Mouse (Mus musculus) kidney, postnatal 14 days (tissue): ENCODE measurements around the gene Atp6v0d1.

Source experiments
- DNase-seq: peaks from one replicate; pipeline ENCODE4 v3.0.0; 2022; ENCODE audit warnings: mixed read lengths

Gene Atp6v0d1

DNA sequence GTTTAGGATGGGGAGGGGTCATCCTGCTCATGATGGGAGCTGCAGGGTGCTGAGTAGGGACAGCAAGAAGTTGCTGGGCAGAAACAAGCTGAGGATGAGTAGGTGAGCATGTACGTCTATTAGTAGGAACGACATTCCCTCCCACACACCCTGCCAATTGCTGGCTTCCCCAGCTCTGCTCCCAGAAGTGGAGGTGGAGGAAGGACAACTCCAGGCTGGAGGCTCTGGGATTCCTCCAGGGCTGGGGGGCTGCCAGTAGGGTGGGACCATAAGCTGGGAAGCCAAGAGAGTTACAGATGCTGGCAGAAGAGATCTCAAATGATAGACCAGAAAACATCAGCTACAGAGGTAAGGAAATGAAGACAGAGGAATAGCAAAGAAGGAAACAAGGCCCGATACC is 29.3 kb downstream of the Atp6v0d1 start:
- no peak for DNase-seq

DNA sequence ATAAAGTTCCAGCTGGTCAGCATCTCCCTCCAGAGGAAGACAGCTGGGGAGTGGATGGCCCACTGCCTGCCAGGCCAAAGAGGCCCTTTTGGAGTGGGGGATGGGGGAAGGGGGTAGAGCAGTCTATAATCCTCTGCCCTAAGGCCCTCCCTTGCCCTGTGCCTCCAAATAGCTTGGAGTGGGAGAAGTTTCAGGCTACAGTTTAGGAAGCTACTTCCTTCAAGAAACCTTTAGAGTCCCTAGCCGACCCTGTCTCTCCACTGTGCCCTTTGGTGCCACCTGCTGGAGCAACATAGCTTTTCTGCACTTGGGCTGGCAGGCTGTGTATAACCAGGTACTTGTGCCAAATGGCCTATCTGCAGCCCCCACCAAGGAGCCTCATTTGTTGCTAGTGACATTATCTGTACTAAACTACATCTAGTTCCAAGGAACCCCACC is 31.9 kb downstream of the Atp6v0d1 start:
- peak; percentile 81 for DNase-seq

DNA sequence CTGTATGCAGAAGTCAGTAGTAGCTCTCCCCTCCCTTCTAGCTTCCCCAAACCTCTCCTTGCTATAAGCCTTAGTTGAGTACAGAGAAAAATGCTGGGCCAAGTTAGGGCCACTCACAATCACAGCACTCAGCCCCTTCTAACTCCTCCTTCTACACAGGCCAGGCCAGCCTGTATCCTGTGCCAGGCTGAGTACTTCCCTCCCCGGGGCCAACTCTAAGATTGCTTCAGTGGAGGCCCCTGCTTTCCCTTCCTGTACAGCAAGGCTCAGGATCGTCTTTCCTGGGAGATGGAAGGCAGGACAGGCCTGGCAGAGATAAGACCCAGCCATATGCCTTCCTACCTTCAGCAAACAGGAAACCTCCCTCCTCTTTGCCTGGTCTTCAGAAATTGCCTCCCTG is 32.4 kb downstream of the Atp6v0d1 start:
- no peak for DNase-seq

DNA sequence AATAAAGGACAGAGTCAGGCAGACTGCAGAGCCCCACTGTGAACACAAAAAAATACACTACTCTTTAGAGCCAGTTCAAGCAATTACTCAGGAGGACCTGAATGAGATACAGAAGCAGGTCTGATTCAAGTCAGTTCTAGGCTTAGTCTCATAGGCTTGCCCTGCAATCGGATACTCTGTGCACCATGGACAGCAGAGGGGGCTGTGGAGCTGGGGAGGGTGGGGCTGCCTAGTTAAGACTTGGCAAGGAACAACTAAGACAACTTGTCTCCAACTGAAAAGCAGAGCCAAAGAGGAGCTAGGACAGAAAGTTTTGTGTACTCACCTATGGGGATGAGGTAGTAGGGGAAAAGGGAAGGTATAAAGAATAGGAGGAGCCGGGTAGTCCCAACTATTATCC is 34.1 kb downstream of the Atp6v0d1 start:
- peak; percentile 56 for DNase-seq

DNA sequence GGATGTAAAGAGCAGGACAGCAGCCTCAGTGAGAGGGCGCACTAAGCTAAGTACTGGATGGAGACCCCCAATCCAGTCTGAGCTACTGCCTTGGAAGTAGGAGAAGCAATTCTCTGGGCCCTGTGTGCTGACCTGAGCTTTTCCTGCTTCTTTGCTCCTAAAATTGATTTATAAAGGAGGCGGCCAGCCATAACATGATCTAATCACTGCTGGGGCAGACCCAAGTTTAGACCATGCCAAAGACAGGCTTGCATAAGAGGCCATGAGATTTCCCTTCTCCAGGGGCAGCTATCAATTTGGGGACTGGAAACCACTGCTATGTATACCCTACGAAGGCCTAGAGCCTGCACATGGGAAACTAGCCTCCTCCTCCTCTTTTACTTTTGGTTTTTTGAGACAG is 36.6 kb downstream of the Atp6v0d1 start:
- peak; percentile 63 for DNase-seq

DNA sequence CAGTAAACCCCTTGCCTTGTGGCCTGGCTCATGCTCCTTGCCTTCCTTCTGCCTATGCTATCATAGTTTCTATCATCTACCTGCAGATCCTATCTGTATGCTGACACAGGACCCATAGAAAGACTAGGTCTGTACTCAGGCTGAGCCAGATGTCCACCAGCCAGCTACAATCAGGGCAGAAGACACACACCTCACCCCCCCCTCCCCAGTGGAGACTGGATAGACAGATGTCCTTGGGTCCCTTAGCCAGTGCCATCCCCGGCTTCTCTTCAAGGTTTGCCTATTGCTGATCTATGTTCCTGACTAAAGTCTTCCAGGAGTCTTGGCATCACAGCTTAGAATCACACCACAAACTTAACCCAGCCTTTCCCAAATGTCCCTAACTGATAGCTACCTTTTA is 37.6 kb downstream of the Atp6v0d1 start:
- DNase-seq: no peak

DNA sequence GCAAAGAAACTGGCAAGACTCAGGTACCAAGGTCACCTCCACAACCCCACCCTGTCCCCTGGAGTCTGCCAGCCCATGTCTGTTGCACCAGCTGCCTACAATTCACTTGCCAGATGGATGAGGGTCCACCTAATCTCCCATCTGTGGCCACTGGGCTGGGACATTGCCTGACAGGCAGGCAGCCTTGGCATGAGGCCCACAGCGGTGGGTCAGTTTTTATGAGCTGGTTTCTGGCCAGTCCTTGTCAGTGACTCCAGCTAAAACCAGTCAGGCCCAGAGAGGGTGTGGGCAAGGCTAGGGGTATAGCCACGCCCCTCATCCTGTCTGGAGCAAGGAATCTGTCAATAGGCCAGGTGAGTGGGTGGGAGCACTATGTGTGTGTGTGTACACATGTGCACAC is 38.7 kb downstream of the Atp6v0d1 start:
- peak; percentile 82 for DNase-seq

DNA sequence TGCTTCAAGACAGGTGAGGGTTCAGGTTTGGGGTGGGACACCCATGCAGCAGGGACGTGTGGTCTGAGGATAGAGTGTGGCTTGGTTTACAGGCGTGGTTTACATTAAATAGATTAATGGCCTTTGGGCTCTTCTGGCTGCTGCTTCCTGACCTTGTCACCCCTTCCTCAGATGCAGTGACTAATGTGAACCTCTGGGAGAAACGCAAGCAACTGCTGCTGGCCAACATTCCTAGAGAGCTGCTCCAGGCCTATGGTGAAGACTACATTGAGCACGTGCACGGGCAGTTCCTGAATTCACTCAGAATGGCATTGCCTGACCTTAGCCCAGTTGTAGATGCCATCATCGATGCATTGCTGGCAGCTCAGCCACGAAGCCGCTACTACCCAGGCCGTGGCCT is 43.0 kb downstream of the Atp6v0d1 start:
- no peak for DNase-seq

DNA sequence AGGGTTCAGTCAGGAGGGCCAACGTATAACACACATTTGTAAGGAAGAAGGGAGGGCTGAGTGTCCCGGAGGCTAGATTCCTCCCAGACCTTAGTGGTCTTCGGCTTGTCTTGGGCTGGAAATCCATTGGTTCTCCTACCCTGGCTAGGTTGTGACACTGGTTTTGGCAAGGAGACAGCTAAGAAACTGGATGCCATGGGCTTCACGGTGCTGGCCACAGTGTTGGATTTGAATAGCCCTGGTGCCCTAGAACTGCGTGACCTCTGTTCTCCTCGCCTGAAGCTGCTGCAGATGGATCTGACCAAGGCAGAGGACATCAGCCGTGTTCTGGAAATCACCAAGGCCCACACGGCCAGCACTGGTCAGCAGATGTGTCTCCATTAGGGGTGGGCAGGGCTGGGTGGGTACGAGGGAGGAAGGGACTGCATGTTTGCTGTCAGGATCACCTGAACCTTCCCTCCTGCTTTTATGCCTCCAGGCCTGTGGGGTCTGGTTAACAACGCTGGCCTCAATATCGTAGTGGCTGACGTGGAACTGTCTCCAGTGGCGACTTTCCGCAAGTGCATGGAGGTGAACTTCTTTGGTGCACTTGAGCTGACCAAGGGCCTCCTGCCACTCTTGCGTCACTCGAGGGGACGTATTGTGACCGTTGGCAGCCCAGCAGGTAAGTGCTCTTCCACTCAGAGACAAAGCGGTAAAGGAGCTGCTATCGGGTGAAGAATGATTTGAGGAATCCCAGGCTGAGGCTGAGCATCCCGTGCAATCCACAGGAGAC is 43.7 kb downstream of the Atp6v0d1 start:
- DNase-seq: no peak

DNA sequence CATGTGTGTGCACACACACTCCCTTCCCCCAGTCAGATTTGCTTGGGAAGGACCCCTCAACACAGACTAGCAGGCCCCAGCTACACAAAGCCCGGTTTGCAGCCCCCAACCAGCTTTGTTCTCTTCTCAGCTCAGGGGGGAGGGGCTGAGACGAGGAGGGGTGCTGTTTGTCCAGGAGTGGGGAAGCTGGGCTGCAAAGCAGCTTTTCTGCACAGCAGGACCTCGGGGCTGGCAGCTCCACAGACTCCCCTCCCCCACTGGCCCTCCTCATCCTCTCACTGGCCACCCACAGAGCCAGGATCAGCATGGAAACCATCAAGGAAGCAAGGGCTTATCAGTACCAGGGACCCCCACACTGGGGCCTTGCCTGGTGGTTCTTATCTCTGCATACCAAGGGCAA is 44.8 kb downstream of the Atp6v0d1 start:
- no peak for DNase-seq

DNA sequence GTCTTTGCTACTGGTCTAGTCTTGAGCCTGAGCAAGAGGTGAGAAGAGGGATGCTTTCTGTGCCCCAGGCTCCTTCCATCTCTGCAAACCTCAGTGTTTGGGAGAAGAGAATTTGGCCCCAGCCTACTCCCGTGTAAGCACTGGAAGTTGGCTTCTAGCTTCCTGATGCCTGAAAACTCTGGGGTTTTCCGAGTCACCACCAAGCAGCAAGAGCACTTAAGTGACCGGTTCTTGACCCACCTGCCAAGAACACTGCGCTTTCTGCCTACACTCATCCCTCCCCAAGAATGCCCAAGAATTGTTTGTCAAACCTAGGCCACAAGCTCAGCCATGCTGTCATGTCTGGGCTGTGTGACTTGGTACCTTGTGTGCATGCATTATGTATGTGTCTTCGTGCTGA is 45.3 kb downstream of the Atp6v0d1 start:
- DNase-seq: no peak

DNA sequence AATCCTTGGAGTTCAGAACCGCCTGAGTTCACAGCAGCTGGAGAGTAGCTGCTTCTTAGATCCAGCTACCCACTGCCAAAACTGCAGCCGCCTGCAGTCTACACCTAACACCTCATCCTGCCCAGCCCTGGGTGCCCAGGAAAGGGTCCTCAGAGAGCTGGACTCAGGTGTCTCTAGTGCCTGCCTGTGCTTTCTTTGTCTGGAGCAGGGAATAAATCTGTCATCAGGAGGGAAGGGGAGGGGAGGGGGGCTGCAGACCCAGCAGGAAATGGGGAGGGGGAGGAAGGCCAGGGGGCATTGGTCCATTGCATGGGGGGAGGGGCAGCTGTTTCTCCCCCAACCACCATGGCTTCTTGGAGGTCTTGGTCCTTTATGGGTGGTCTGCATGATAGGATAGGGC is 46.3 kb downstream of the Atp6v0d1 start:
- no peak for DNase-seq

DNA sequence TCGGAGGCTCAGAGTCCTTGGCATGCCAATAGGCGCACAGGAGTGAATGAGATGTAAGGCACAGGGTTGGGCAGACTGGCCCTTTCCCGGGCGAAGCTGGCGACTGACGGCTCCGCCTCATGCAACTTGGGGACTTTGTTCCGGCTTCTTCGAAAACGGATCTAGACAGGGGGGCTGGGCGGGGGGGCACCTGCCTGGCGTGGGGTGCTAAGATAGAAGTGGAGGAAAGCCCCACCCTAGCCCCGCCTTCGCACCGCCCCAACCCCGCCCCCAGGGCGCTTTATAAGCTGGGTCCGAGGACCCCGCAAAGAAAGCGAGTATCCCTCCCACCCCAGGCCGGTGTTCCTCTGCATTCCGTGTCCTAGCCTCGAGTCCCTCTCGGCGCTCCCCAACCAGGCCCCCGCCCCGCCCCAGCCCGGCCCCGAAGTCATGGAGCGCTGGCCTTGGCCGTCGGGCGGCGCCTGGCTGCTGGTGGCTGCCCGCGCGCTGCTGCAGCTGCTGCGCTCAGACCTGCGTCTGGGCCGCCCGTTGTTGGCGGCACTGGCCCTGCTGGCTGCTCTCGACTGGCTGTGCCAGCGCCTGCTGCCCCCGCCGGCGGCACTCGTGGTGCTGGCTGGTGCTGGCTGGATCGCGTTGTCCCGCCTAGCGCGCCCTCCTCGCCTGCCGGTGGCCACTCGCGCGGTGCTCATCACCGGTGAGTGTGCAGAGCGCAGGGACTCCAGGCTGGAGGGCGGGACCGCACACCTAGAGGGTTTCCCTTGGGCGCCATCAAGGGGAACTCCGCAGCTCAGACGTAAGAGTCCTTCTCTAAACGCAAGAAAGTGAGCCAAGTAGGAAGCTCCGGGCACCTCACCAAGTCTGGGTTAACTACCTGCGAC is 47.2 kb downstream of the Atp6v0d1 start, which contains the start of gene Hsd11b2:
Gene Hsd11b2 (plus strand): TSS at position 320 of the 878 bp plus-strand sequence.
- peak; percentile 72 for DNase-seq

DNA sequence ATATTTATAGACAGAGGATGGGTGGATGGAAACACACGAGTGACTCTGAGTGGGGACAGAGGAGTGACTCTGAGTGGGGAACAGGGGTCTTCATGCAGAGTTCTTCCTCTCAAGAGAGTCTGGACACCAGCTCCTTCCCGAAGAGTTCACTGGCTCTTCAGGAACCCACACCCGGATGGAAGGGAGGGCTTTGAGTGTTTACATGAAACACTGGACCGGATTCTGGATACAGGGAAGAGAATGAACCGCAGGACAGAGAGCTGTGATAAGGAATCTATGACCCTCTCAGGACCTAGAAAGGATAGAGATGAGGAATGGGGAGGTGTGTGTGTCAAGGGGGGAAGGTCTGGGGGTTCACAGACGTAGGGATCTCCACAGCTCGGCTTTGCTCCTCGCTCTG is 48.5 kb downstream of the Atp6v0d1 start:
- no peak for DNase-seq

DNA sequence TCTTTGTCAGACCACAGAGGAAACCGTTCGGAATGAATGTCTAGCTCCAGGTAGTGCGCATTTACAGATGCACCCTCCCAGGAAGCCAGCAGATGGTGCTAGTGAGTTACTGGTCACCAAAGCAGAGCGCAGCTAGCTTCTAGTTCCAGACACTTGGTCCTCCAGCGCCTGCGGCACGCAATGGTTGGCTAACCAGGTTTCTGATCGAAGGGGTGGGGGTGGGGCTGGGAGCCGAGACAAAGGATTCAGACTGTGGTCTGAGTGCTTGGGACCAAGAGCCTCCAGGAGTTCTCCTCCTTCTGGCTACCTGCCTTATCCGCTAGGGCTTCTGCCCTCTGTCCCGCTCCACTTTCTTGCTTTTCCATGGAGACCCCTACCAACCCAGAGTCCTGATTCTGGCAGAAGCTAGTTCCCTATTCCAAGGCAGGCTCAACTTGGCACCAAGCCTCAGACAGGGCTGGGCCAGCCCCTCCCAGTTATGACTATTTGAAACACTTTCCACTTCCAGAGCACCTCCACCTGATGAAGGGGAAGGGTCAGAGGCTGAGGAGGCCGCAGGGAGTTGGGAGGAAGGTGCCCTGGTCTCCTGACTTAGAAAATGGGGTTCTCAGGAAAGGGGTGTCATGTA is 49.7 kb downstream of the Atp6v0d1 start:
- peak; percentile 86 for DNase-seq

DNA sequence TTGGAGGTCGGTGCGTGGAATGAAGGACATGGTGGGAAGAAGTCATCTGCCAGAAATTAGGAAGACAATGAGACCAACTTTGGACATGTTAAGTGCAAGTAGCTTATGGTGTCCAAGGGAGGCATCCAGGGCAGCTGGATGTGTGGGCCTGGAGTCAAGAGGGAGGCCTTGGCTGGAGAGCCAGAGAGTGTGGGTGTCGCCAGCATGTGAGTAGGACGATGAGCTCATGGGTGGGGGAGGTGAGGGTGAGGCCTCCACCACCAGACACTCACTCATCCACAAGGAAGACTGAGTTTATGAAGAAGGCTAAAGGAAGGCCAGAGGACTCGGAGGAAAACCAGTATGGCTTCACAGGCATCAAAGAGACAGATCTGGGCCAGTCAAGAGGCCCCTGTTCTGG is 51.2 kb downstream of the Atp6v0d1 start:
- no peak for DNase-seq

DNA sequence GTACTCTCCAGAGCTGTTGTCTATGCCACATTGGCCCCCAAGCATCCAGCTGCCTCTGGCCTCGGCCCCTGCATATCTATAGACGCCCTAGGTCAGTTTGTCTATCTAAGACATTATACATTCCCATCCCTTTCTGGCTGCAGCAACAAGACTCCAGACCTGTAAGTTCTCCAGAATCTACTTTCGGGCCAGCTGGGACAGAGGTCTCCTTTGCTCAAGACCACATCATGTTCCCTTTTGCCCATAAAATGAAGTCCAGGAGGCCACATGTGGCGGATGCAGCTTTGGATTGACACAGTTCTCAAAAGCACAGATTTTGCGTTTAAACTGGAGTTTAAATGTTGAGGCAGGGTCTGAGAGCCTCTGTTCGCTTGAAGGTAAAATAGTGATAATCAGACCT is 51.7 kb downstream of the Atp6v0d1 start:
- DNase-seq: no peak

DNA sequence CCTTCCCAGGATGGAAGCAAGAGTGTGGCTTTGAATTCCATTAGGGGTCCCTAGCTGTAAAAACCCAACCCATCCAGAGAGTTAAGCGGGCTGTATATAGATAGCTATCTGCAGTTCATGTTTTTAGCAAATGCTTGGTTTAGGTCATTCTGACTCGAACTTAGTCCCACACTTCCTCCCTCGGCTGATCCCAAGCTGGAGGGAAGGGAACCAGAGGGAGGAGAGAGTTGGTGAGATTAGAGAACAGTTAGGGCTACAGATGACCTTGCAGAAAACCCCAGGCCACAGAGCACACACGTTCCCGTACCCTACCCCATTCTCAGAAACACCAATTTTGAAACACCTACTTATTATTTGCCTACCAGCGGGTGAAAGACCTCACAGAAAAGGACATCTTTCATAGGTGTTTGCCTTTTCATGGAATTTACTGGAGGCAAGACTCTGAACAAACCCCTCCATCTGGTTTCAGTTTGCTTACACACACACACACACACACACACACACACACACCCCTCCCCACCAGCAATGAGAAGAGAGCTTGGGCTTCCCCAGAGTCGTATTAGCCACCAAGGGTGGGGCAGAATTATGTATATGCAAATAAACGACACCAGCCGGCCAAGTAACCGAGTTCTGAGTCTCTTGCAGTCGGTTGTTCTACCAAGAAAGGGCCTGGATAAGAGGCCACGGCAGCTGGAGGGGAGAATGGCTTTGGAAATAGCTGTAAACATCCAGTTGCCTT is 55.7 kb downstream of the Atp6v0d1 start:
- DNase-seq: no peak

DNA sequence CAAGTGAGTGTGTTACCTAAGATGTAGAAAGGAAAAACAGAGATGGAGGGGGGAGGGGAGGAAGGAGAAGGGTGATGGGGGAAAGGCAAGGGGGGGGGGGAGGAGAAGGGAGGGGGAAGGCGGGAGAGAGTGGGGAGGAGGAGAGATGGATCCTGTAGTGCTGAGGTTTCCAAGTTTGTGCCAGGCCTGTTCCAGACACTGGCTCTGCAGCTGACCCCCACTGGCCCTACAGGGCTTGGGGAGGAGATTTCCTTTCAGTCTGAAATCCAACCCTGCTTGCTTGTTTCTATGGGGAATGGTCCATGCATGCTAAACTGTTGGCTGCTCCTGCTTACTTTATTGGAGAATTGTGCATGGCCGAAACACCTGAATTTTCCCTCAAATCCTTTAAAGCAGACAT is 57.1 kb downstream of the Atp6v0d1 start:
- DNase-seq: no peak

DNA sequence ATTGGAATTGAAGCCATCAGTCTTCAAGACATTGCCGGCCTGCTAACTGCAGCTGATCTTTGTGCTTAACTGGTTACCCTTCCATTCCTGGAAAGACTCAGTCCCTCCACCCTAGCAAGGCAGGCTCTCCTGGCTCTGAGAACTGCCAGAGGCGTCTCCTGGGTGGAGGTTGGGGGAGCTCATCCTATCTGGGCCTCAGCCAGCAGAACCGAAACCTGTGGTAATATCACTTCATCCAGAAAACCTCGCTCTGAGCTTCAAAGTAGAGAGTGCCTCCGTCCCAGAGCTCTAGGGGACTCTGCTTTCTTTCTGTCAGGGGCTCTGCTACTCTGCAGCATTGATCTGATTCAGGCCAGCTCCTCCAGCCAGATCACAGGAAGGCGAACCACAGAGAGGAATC is 58.9 kb downstream of the Atp6v0d1 start:
- no peak for DNase-seq

DNA sequence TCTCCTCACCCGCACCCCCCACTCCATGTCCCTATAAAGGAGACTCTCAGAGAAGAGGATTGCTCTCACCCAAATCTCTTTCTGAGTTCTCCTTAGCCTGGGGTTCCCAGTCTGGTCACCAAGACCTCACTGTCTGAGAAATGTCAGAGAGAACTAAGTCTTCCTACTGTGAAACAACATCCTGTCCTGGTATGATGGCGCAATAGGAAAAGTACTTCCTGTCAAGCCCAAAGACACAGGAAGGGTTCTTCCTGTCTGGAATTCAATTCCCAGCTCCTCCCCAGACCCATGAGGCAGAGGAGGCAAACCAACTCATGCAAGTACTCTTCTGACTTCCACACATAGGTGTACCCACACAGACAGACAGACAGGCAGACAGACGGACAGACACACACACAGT is 61.2 kb downstream of the Atp6v0d1 start:
- no peak for DNase-seq

DNA sequence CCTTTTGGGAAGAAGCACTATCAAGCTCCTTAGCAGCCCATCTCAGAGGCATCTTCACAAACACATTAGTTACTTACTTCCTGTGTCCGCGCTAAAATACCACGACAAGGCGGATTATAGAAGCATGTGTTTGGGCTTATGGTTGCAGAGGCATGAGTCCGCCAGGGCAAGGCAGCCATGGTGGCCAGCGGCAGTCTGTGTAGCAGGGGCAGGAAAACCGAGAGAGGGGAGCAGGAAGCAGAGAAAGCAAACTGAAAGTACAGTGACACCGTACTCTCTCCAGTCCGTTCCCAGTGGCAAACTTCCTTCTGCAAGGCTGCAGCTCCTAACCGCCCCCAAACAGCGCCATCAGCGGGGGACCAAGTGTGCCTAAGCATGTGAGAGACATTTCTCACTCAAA is 66.1 kb downstream of the Atp6v0d1 start:
- no peak for DNase-seq
